Mouse (Mus musculus) thymus, postnatal 0 days (tissue): ENCODE results near the gene Cldn7. TPM values are rescaled to one million over a fixed set of nuclear protein-coding genes. Genes with fewer than 3 reads are reported as not detected.
A peak's percentile ranks its signal among the peaks of the same experiment; 100 is the strongest.

Experiments used
- DNase-seq: peaks from one replicate; pipeline ENCODE4 v3.0.0-alpha.2; 2015; ENCODE audit warnings: low spot score
- polyA plus RNA-seq: library from polyadenylated mRNA; unstranded; fragments of >200 nt; fragmentation: Nextera tagmentation; extraction: Ambion mirVana; gene quantifications from 2 replicates; pipeline ENCODE4 v1.2.1, GENCODE M21; 2015

Cldn7 gene
- polyA plus RNA-seq, 1 experiment from 2014 or later, result 14.4 TPM

DNA sequence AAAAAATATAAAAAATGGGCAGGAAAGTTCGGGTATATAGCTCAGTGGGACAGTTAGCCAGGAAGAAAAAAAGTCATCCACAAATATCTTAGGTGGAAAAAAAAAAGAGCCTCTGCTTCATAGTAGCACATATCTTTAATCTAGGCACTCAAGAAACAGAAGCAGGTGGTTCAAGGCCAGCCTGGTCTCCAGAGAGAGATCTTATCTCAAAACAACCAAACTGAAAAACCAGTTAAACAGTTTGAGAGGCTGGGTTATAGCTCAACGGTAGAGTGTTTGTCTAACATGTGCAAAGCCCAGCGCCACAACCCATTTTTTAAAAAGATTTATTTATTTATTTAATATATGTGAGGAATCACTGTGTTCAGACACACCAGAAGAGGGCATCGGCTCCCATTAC is 31.5 kb upstream of the Cldn7 start:
- no peak for DNase-seq

DNA sequence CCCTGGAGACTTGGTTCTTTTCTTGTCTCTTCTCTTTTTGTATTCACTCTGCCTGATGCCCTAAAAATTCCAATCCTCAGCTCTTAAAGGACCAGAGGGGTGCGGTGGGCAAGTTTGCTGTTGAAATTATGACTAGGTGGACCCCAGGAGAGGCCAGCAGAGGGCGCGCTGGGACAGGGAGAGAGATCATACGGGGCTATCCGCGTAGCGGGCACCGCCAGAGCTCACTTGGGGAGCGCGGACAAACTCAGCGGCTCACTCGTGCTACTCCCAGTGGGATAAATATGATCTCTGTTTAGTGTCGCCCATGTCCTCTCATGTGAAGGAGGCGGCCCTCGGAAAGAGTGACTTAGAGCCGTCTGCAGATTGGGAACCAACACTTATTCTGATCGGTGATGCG is 30.4 kb upstream of the Cldn7 start:
- peak; percentile 89 for DNase-seq

DNA sequence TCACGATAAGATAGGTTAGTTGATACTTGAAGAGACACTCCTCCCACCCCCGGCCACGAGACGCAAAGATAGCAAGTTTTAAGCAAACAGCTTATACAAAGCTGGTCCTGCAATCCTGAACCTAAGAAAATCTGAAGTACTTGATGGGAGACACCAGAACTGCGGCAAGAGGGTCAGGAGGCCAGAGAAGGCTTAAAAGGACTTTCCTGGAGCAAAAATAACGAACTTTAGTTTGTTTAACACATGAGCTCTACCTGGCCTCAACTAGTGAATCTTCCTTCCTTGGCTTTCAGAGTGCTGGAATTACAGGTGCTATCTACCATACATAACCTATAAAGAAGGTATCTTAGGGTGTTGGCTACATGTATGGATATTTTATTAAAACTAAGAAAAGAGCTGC is 29.9 kb upstream of the Cldn7 start:
- DNase-seq, result no peak

DNA sequence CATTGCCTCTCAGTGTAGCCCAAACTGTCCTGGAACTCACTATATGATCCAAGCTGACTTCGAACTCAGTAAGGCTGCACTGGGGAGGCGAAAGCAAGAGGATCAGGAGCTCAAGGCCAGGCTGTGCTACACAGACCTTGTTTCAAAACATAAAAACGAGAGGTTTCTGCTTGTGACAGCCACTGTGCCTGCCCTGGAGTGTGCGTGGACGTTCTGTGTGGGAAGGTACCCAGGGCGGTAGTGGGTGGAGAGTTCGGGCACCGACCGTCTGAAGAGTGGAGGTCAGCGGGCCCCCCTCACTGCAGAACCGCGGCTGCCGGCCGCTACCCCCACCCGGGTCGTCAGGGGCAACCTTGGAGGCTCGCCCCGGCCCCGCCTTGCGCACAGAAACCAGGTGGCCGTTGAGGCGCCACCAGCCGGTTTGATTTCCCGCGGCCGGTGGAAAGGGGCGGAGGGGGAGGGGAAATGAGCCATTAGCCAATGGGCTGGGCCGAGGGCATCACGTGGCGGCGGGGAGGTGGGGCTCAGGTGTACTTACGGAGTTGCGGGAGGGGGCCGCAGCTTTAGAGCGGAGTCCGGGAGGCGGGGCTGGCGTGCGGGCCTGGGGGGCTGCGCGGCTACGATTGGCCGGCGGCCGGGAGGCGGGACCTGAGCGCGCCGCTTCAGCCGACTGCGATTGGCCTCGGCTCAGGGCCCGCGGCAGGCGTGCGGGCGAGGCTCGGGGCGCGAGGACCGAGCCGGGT is 29.3 kb upstream of the Cldn7 start, which contains the start of gene Ybx2:
Gene Ybx2, plus strand, starts transcription at position 660 of the 743 bp plus-strand sequence.
- DNase-seq, result peak; percentile 91

DNA sequence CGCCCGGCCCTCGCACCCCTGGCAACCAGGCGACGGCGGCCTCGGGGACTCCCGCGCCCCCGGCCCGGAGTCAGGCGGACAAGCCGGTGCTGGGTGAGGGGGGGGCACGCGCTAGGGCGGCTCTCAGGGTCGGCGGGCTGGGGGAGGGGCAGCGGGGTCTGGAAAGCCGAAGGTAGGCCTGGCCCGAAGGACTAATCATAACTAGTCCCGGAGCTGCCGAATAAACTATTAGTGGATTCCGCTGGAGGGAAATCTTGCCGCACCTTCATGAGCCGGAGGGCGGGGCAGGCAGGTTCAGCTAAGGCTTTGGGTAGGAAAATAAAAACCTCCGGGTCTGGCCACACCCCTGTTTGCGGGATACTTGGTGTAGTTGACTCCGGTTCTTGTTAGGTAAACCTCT is 28.4 kb upstream of the Cldn7 start:
- DNase-seq, result no peak

DNA sequence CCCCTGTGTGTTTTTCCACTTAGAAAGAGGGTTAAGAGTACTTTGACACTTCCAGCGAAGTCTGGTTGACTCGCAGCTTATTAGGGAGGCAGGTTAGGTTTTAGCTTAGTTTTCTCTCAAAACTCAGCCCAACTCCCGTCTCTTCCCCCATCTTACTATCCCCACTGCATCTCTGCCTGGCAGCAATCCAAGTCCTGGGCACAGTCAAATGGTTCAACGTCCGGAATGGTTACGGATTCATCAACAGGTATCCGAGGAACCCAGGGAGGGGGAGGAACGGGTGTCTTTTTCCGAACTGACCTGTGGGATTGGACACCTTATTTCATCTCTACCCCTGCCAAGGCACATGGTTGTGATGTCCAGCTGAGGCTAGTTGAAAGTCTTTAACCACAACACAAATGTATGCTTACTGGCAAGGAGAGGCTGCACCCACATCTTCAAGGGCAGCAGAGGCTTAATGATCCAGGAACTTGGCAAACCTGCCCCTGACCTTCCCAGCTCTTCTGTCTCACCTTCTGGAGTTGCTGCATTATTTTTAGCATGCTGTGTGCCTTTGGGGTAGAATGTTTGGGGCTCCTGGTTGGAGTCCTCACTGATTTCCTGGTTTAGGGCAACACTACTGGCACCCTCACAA is 27.7 kb upstream of the Cldn7 start:
- no peak for DNase-seq

DNA sequence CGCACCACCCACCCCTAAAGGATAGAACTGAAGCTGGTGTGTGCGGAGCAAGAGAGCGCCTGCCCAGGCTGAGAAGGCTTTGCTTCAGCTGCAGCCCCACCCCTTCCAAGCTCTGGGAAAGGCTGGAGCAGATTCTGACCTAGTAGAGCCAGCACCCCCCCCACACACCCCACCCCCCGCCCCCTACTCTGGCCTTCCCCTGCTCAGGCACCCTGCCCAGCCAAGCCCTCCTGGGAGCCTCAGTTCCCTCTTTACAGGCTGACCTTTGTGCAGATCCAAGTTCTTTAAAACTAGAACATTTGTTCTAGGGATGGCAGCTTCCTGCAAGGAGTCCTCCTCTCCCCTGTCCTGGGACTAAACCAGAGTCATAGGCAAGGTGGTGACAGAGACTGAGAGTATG is 27.2 kb upstream of the Cldn7 start:
- DNase-seq, result no peak

DNA sequence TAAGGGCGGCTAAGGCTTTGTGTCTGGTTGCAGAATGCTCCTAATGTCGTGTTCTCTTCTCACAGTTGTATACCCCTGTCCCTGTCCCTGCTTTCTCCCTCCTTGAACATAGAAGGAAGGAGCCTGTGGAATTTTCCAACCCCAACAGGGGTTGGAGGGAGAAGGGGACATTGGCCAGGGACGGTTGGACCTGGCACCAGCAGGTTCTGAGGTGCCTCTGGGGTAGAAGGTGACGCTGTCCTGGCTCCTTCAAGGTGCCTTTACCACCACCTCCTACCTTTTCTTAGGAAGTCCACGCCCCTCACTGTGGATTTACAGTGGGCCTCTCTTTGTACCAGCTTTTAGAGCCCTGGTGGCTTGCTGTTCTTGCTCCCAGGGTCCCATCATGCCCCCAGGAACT is 26.7 kb upstream of the Cldn7 start:
- DNase-seq, result no peak

DNA sequence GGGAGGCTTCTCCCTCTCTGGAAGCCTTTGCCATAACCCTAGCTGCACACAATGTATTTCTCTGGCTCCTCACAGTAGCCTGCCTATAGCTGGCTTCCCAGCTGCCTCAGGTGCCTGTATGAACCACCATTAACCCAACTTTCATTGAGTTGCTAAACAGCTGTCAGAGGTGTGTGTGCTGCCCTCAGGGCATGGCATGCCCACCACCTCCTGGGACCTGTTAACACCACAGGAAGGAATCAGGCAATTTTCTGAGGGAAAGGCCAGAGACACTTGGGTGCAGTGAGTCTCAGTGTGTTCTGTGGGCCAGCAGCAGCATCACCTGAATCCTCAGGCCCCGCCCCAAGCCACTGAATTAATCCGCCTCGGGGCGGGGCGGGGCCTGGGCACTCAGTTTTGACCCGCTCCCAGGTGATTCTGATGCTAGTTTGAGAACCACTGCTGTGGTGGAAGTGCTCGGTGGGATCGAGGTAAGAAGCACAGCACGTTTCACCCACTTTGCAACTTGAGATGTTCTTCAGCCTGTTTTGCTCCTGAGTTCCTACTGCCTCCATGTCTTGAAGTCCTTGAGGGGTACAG is 26.1 kb upstream of the Cldn7 start:
- no peak for DNase-seq

DNA sequence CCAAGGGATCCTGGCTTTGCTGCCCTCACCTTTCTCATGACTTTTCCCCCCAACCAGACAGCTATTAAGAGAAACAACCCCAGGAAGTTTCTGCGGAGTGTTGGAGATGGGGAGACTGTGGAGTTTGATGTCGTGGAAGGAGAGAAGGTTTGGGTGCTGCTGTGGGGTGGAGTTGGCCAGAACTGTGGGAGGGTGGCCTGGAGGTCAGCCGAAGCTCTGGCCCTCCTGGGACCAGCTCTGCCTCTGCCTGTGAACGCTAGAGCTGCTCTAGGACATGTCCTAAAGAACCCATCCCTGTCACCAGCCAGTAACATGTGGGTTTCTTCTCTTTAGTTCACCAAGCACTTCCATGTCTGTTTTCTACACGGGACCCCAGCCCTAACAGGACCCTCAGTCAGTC is 25.4 kb upstream of the Cldn7 start:
- no peak for DNase-seq

DNA sequence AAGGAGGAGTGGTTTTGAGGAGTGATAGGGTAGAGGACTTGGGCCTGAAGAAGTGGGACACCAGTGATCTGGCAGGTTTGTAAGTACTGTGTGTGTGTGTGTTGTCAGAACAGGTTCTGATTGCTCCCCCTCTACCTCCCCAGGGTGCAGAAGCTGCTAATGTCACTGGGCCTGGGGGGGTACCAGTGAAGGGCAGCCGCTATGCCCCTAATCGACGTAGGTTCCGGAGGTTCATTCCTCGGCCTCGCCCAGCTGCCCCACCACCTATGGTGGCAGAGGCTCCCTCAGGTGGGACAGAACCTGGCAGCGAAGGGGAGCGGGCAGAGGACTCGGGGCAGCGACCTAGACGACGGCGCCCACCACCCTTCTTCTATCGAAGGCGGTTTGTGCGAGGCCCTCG is 24.8 kb upstream of the Cldn7 start:
- DNase-seq, result no peak

DNA sequence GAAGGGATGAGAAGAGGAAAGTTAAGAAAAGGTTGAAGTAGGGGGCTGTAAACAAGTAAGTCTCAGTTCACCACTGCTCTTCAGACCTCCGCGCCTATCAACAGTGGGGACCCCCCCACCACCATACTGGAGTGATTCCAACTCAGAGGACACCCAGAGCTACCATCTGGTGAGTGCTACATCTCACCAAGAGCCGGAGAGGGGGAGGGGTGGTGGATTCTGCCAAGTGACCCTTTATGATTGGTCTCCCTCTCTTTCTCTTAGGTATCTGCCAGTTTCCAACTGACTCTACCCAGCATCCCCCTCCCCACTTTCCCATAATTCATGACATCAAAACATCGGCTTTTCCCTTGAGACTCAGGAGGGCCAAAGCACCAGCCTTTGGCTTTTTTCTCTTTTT is 23.6 kb upstream of the Cldn7 start:
- no peak for DNase-seq

DNA sequence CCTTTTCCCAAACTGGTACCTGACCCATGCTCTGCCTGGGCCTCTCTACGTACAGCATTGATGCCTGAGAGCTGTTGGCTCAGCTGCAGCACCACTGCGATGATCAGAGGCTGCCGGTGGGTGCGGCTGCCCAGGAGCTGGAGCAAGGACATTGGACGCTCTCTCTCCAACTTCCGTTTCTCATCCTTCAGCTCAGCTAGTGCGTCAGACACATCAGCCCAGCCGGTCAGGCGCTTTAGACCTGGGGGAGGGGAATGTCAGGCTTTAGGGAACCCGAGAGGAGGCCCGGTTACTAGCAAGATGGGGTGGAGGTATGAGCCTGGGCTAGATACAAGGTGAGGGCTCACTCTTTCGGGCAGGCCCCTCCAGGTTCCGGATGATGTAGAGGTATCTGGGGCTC is 19.4 kb upstream of the Cldn7 start:
- DNase-seq, result no peak

DNA sequence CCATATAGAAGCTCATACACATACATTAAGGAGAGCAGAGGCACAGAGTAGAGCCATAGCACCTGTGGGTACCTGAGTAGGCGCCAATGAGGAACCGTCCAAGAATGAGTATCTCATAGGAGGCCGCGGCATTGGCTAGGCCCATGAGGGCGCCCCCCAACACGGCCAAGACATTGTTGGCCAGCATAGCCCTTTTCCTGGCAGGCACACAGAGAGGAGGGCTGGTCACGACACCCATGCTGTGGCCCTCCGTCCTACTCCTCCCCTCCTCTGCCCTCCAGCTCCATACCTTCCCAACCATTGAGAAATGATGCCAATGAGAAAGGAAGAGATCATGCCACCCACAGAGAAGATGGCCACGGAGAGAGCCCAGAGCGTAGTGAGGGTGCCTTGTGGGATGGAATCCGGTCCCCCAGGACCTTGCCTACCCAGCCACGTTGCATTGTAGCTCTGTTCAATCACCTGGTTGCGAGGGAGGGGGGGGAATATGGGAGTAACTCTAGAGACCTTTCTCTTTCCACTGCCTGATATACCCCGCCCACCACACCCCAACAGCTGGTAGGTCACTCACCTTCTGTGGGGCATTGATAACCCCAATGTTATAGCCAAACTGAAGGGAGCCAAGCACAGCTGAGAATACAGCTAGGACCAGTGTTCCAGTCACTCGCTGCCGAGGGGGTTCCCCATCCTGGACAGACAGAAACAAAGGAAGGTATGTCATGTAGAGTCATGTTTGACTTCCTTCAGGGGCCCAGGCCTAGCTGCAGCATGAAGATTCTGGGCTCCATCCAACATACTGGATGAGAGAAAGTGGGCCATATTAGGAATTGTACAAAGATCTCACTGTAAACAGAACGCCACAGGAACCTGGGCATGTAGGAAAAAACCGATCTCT is 18.3 kb upstream of the Cldn7 start:
- DNase-seq, result no peak

DNA sequence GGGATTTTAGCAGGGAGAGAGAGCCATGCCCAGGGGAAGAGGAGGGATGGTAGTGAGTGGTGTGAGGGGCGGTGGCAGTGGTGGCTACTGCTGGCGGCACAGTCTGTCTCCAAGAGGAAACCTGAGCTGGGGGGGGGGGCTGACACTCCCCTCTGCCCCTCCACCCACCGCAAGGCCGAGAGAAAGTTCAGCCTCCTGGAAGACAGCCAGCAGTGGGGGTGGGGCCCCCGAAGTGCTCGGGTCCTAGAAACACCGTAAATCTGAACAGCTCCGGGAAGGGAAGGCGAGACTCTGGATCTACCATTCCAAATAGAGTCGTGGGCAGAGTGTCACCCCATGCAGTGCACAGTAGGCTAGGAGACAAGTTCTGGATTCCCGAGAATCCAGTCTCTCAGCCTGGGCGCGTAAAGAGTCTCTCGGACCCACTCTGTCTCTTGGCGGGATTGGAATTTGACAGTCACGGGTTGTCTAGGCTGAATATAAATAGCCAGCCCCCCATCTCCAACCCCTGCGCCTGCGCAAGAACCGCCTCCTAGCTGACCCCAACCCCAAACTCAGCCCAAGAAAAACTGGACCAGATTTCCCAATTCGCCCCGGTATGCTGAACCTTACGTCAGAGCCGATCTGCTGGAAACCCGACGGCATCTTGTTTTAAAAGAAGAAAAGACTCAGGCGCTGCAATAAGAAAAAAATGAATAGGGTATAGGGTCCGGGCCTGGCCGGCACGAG is 17.1 kb upstream of the Cldn7 start:
- DNase-seq, result no peak

DNA sequence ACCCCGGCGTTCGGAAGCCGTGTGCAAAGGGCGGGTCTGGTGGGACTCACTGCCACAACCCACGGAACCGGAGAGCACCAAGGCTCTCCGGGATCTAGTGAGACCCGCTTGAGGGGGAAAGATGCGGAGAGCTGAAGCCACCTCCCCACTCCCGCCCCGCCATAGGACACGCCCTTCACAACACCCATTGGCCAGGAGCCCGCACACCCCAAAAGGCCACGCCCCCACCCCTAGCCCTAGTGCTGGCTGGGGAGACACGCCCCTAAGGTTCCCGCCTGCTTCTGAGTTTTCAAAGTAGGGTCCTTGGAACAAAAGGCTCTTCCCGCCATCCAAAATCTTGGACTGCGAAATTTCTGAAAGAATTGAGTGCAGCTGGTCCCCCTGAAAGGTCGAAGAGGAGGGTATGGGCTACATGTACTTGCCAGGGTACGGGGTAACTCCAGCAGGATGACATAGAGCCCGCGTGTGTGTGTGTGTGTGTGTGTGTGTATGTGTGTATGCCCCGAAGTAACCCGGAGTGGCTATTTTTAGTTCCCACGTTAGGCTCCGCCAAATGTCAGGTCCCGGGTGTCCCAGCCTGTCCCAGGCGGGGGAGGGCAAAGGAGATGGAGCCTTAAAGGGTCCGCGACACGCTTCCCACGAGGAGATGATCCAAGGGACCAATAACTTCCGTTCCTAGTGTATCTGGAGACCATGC is 16.4 kb upstream of the Cldn7 start, which contains the start of gene Slc2a4:
Gene Slc2a4, minus strand, starts transcription at position 123 of the 697 bp plus-strand sequence.
- DNase-seq, result peak; percentile 95

DNA sequence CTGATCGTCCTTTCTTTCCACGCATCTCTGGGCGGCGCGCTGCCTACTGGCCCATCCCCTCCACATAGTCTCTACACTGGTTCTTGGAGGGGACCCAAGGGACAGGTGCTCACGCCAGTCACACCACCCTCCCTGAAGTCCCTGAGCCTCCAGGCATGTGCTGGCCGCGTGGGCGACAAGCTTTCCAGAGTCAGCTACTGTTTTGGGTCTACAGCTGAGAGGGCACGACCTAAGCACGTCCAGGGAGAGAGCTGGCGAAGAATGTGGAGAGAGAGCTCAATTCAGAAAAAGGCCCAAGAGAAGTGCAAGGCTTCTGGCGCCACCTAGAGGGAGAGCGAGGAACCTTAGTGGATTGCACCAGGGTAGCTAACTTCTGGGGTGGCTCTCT is 15.8 kb upstream of the Cldn7 start:
- DNase-seq, result peak; percentile 85

DNA sequence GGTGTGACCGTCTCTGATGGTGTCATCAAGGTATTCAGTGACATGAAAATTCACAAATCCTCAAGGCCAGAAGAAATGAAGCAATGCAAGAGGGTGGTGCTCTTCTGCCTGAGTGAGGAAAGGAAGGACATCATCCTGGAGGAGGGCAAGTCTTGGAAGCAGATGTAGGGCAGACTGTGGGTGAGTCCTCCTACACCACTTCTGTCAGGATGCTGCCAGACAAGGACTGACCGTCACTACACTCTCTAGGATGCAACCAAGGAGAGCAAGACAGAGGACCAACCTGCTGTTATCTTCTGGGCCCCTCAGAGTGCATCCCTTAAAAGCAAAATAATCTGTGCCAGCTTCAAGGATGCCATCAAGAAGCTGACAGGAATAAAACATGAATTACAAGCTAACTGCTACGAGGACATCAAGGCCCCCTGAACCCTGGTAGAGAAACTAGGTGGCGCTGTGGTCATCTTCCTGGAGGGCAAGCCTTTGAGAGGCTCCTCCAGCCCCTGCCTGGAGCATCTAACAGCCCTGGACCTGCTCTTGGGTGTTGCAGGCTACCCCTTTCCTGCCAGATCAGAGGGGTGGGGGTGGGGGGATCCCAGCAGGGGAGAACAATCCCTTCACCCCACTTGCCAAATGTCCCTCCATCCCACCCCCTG is 13.6 kb upstream of the Cldn7 start:
- DNase-seq, result no peak

DNA sequence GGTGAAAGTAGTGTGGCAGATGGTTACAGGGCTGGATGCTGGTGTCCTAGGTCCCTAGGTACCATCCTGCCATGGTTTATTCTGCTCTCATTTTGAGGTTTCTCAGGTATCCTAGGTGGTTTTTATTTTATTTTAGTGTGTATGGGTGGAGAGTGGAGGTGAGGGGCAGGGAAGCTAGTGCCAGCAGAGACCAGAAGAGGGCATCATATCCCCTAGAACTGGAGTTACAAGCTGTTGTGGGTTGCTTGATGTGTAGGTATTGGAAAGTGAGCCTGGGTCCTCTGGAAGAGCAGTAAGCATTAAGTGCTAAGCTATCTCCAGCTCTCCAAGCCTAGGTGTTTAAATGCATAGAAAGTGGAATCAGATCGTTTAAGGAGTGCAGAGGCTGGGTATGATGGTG is 12.3 kb upstream of the Cldn7 start:
- DNase-seq, result no peak
